Mouse (Mus musculus) limb, embryonic 11.5 days (tissue): ENCODE results near the gene Mxi1. TPM values are rescaled to one million over a fixed set of nuclear protein-coding genes. Genes with fewer than 3 reads are reported as not detected.

Source experiments
- ATAC-seq: fragments of 200-750 bp; cut with Nextera tagmentation; 2 replicates; pipeline ENCODE4 v1.8.0; 2017; ENCODE audit warnings: low read depth; ENCODE audit not compliant: insufficient number of reproducible peaks, low FRiP score, low TSS enrichment
- DNase-seq: peaks from one replicate; pipeline ENCODE4 v3.0.0-alpha.2; 2015; ENCODE audit warnings: low spot score
- H3K27ac ChIP-seq: fragments of 300-500 bp; sonication (generic); replicated peaks from 2 replicates; pipeline ENCODE4 v1.5.1; 2014; ENCODE audit warnings: low read depth, mild to moderate bottlenecking, low read length
- H3K27me3 ChIP-seq: fragments of 300-500 bp; sonication (generic); 2 replicates; pipeline ENCODE4 v1.6.1; 2014; ENCODE audit warnings: mild to moderate bottlenecking, low read length, mixed read lengths; ENCODE audit not compliant: control insufficient read depth, insufficient read depth
- H3K36me3 ChIP-seq: fragments of 300-500 bp; sonication (generic); 2 replicates; pipeline ENCODE4 v1.6.1; 2014; ENCODE audit warnings: mild to moderate bottlenecking, low read length, moderate library complexity, mixed read lengths; ENCODE audit not compliant: control insufficient read depth, insufficient read depth
- H3K4me1 ChIP-seq: fragments of 300-500 bp; sonication (generic); 2 replicates; pipeline ENCODE4 v1.6.1; 2014; ENCODE audit warnings: low read length, mixed read lengths; ENCODE audit not compliant: control insufficient read depth, insufficient read depth
- H3K4me2 ChIP-seq: fragments of 300-500 bp; sonication (generic); 2 replicates; pipeline ENCODE4 v1.6.1; 2014; ENCODE audit warnings: low read depth, mild to moderate bottlenecking, moderate library complexity; ENCODE audit not compliant: severe bottlenecking
- H3K4me3 ChIP-seq: fragments of 300-500 bp; sonication (generic); 2 replicates; pipeline ENCODE4 v1.5.1; 2014; ENCODE audit warnings: low read depth, low read length
- H3K9ac ChIP-seq: fragments of 300-500 bp; sonication (generic); 2 replicates; pipeline ENCODE4 v1.6.1; 2014; ENCODE audit warnings: mild to moderate bottlenecking, low read length
- H3K9me3 ChIP-seq: fragments of 300-500 bp; sonication (generic); 2 replicates; pipeline ENCODE4 v1.6.1; 2016; ENCODE audit warnings: low read length; ENCODE audit not compliant: control insufficient read depth
- WGBS: fragments of 180-500 bp; shearing (Covaris S2); extraction: QIAGEN DNeasy Blood & Tissue Kit; methylation state at CpG from one replicate; pipeline ENCODE4 v1.1.7; 2014; 5-methylcytosine and 5-hydroxymethylcytosine counted together
- polyA plus RNA-seq: library from polyadenylated mRNA; unstranded; fragments of >200 nt; fragmentation: Nextera tagmentation; extraction: Ambion mirVana; gene quantifications from 2 replicates; pipeline ENCODE4 v1.2.1, GENCODE M21; 2014

Gene Mxi1
- polyA plus RNA-seq, 1 experiment from 2014 or later, result 41.5 TPM

DNA sequence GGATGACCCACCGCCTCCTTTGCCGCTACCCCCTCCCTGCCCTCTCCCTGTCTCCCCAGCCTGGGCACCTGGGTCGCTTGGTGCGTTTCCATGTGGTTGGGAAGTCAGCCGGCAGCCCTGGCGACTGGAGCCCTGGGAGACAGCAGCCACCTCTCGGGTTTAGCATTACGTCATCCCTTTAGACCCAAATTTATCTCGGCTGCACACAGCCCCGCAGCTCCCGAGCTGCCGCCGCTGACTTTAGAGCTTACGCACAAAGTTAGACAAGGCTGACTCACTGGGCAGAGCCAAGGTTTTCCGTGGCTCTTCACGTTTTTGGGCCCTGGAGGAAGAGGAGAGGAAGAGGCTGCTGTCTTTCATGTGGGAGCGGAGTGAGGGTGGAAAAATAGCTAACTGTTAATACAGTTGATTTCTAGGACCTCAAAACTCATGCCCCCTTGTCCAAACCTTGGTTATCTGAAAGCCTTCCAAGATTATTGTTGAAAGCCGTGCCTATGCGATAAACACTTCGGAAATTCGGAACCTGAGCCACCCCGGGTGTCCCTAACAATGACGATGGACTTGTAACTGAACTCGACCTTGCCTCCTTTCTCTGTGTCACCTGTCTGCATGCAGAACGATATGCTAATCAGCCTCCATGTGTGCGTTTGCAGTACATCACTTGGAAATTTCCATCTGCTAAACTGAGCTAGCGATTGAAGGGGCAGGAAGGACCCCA, 15.4 kb downstream of the Mxi1 start:
- Histone ChIP-seq H3K27me3 (no peaks in the 10 kb centered on the region), H3K4me3 (no peak overlapping the region), H3K9me3 (no peaks in the 10 kb centered on the region), H3K4me2 (peak overlapping the region; percentile 21), H3K36me3 (no peaks in the 10 kb centered on the region), H3K4me1 (peaks cover 17% of the 10 kb centered on the region), H3K9ac (0 out of 2 replicates have a peak overlapping the region, but pooled peaks have one; percentile 1), H3K27ac (no peak overlapping the region)
- WGBS, result 16% methylated on average over 27 of the region's 27 CpGs
- ATAC-seq (no peak), DNase-seq (peak; percentile 51)

DNA sequence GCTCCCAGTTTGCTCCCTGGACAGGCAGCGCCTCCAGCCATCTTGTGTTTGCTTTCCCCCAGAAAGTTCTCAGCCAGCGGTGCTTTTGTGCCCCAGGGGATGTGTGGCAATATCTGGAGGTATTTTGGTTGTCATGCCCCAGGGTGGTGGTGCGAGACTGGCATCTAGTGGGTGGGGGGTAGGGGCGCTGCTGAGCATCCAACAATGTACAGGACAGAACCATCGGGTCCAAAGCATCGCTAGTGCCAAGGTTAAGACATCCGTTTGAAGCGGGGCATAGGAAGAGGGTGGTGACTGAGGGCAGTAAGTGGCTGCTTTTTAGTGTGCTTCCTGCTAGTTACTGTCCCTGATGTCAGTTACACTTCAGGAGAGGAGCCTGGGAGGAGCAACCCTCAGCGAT, 17.8 kb downstream of the Mxi1 start:
- DNase-seq (no peak), ATAC-seq (no peak)
- 76% methylated on average over 9 of the region's 9 CpGs for WGBS
- H3K9ac ChIP-seq, result no peak overlapping the region
- H3K4me1 ChIP-seq, result peaks cover 17% of the 10 kb centered on the region
- H3K27ac ChIP-seq, result no peak overlapping the region
- peaks cover 5% of the 10 kb centered on the region; the same call in 1 of the 2 replicates for H3K36me3 ChIP-seq
- H3K9me3 ChIP-seq, result no peaks in the 10 kb centered on the region
- H3K4me3 ChIP-seq, result no peak overlapping the region
- H3K27me3 ChIP-seq, result no peaks in the 10 kb centered on the region
- no peak overlapping the region for H3K4me2 ChIP-seq

DNA sequence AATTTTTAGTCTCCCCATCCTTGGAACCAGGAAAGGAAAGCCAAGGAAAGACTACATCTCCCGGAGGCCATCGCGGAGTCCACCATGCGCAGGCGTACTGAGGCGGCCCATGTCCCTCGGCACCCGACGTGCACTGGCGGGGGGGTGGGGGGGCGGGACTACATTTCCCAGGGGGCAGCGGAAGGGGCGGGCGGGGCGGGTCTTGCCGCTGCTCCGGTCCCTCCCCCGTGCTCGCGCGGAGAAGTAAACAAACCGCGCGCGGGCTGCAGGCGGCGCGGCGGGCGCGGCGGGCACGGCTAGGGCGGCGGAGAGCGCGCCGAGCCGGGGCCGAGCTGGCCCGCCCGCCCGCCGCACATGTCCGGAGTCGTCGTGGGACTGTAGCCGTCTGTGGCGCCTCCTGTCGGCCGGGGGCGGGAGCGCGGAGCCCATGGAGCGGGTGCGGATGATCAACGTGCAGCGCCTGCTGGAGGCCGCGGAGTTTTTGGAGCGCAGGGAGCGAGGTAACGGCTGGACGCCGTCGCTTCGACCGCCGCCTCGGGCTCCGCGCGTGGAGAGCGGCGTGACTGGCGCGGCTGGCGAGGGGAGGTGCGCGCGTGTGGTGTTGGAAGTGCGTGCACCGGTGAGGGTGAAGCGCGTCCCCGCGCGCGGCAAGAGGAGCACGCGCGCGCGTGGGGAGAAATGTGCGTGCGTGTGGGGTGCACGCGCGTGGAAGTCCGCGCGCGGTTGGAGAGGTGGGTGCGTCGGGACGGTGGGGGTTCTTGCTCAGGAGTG, 19.1 kb downstream of the Mxi1 start:
- peak; percentile 92 for DNase-seq
- ATAC-seq, result peak; percentile 75
- H3K4me3 ChIP-seq, result peak overlapping the region; percentile 91
- H3K4me1 ChIP-seq, result peaks cover 12% of the 10 kb centered on the region
- peaks cover 5% of the 10 kb centered on the region; the same call in 1 of the 2 replicates for H3K36me3 ChIP-seq
- H3K27me3 ChIP-seq, result no peaks in the 10 kb centered on the region
- H3K4me2 ChIP-seq, result peak overlapping the region; percentile 98
- WGBS, result under 1% methylated on average over 106 of the region's 106 CpGs
- H3K27ac ChIP-seq, result peak overlapping the region; percentile 42; the same call in 1 of the 2 replicates
- H3K9ac ChIP-seq, result peak overlapping the region; percentile 71
- no peaks in the 10 kb centered on the region for H3K9me3 ChIP-seq

DNA sequence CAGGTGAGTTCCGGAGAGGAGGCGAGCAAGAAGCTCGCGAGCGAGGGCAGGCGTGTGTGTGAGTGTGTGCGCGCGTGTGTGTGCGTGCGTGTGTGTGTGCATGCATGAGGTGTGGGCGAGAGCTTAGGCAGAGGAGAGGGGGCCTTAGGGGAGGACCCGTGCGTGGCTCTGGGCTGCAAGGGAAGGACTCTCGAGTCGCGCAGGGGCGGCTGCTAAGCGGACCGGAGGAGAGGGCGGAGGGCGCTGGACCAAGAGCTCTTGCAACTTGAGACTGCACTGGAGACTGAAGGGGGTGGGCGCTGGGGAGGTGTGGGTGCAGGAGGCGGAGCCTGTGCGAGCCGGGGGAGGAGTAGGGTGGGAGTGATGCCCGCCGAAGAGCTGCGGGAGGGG, 19.7 kb downstream of the Mxi1 start:
- H3K27me3 ChIP-seq, result no peaks in the 10 kb centered on the region
- DNase-seq, result peak; percentile 84
- peak overlapping the region; percentile 71 for H3K9ac ChIP-seq
- H3K4me1 ChIP-seq, result peaks cover 8% of the 10 kb centered on the region
- H3K9me3 ChIP-seq, result no peaks in the 10 kb centered on the region
- peak overlapping the region; percentile 91 for H3K4me3 ChIP-seq
- under 1% methylated on average over 29 of the region's 29 CpGs for WGBS
- ATAC-seq, result peak; percentile 83
- H3K27ac ChIP-seq, result peak overlapping the region; percentile 42; the same call in 1 of the 2 replicates
- peaks cover 5% of the 10 kb centered on the region; the same call in 1 of the 2 replicates for H3K36me3 ChIP-seq
- H3K4me2 ChIP-seq, result peak overlapping the region; percentile 98

DNA sequence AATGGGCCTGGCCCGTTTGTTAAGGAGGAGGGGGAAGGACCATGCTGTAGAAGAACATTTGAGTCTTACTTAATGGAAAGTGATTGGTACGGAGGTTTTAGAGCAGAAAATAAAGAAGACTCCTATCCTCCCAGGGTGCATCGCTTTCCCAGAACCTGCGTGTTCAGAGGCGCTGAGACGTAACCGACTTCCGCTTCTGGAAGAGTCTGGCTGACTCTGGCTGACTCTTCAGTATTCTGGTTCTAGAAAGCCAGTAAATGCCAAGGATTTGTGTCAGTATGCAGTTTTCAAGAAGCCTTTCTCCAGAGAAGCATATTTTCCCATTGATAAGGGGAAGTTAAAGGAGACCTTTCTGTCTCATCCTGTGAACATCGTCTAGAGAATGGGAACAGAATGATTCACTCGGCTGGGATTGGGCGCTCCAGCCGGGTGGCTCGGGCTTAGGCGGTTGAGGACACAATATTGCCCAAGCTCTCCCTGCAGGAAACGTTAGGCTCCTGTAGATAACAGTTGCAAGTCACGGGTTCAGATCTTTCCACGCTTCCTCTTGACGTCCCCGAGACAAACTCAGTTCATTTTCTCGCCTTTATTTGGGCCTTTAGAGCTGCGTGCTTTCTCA, 21.7 kb downstream of the Mxi1 start:
- ATAC-seq, result no peak
- DNase-seq, result no peak
- H3K27me3 ChIP-seq, result no peaks in the 10 kb centered on the region
- H3K9me3 ChIP-seq, result no peaks in the 10 kb centered on the region
- H3K4me1 ChIP-seq, result no peaks in the 10 kb centered on the region
- H3K4me3 ChIP-seq, result no peak overlapping the region
- no peak overlapping the region for H3K4me2 ChIP-seq
- no peak overlapping the region for H3K9ac ChIP-seq
- 93% methylated on average over 21 of the region's 21 CpGs for WGBS
- H3K27ac ChIP-seq, result no peak overlapping the region
- peaks cover 5% of the 10 kb centered on the region; the same call in 1 of the 2 replicates for H3K36me3 ChIP-seq

DNA sequence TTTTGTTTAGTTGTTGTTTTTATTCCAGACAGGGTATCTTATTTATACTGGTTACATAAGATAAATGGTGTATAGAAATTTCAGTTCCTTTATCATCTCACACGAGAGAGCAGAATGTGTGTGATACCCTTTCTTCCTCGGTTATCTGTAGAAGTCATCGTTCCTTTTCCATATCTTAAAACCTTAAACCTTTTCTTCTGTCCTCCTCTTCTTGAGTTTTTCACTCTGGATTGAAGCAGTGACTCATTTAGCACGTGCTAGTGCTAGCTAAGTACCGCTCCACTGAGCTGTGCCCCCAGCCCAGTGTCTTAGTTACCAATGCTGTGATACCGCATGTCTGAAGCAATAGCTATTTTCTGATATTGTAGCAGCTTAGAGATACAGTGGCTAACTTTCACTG, 23.4 kb downstream of the Mxi1 start:
- Histone ChIP-seq H3K9me3 (no peaks in the 10 kb centered on the region), H3K9ac (no peak overlapping the region), H3K27ac (no peak overlapping the region), H3K36me3 (peaks cover 5% of the 10 kb centered on the region; the same call in 1 of the 2 replicates), H3K27me3 (no peaks in the 10 kb centered on the region), H3K4me3 (no peak overlapping the region), H3K4me1 (no peaks in the 10 kb centered on the region), H3K4me2 (no peak overlapping the region)
- ATAC-seq, result no peak
- no peak for DNase-seq
- 94% methylated on average over 6 of the region's 6 CpGs for WGBS

DNA sequence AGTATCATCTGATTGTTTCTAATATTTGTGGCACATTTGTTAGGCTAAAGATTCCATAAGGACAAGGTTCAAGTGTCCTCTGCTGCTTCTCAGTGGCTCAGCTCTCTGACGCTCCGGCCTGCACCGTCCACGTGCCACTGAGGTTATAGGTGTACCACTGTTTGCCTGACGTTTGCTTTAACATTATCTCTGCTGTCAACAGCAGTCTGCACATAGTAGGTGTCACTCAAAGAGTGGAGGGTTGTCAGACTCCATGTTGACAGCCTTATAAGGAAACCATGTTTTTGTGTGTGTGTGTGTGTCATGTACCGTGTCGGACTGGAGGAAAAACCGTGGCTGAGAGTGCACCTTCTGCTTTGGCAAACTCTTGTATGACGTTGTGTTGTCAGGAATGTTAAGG, 24.9 kb downstream of the Mxi1 start:
- Histone ChIP-seq H3K9me3 (no peaks in the 10 kb centered on the region), H3K4me3 (no peak overlapping the region), H3K36me3 (peaks cover 5% of the 10 kb centered on the region; the same call in 1 of the 2 replicates), H3K27ac (no peak overlapping the region), H3K4me2 (no peak overlapping the region), H3K9ac (no peak overlapping the region), H3K27me3 (no peaks in the 10 kb centered on the region), H3K4me1 (no peaks in the 10 kb centered on the region)
- DNase-seq (no peak), ATAC-seq (no peak)
- WGBS, result 90% methylated on average over 9 of the region's 9 CpGs

DNA sequence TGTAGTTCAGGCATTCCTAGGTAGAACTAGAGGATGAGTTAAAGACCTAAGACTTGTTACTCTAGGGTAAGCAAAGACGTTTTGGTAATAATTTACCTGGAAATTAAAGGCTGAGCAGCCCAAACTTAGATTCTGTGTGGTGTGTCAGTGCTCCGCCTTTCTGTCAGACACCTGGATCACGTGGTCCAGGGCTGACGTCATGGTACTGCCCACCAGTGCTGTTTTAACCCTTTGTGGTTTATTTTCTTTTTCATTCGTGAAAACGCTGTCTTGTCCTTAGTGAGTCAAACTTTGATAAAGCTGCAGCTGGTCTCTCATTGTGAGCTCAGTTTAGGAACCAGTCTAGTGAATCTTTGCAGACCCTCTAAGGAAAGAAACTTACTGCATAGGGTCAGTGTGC, 30.1 kb downstream of the Mxi1 start:
- H3K36me3 ChIP-seq, result no peaks in the 10 kb centered on the region; the same call in 1 of the 2 replicates
- H3K9me3 ChIP-seq, result no peaks in the 10 kb centered on the region
- no peak overlapping the region for H3K27ac ChIP-seq
- ATAC-seq (no peak), DNase-seq (no peak)
- H3K9ac ChIP-seq, result no peak overlapping the region
- no peak overlapping the region for H3K4me3 ChIP-seq
- WGBS, result 23% methylated on average over 6 of the region's 6 CpGs
- 0 out of 2 replicates have a peak, but pooled peaks cover 5% of the 10 kb centered on the region for H3K4me1 ChIP-seq
- no peaks in the 10 kb centered on the region for H3K27me3 ChIP-seq
- no peak overlapping the region for H3K4me2 ChIP-seq
